Mouse (Mus musculus) embryonic facial prominence, embryonic 14.5 days (tissue): ENCODE data around the gene Eif3a. TPM values are rescaled to one million over a fixed set of nuclear protein-coding genes. Genes with fewer than 3 reads are reported as not detected.

Source experiments
- ATAC-seq: fragments of 200-750 bp; cut with Nextera tagmentation; 2 replicates; pipeline ENCODE4 v1.8.0; 2017; ENCODE audit warnings: low read depth, moderate number of reproducible peaks, moderate TSS enrichment
- DNase-seq: peaks from one replicate; pipeline ENCODE4 v3.0.0-alpha.2; 2015; ENCODE audit warnings: low spot score
- H3K27ac ChIP-seq: fragments of 300-500 bp; sonication (generic); replicated peaks from 2 replicates; pipeline ENCODE4 v1.5.1; 2014; ENCODE audit warnings: low read depth, mild to moderate bottlenecking, low read length, moderate library complexity
- H3K27me3 ChIP-seq: fragments of 300-500 bp; sonication (generic); replicated peaks from 2 replicates; pipeline ENCODE4 v1.6.1; 2014; ENCODE audit warnings: low read length; ENCODE audit not compliant: control insufficient read depth, insufficient read depth
- H3K36me3 ChIP-seq: fragments of 300-500 bp; sonication (generic); 2 replicates; pipeline ENCODE4 v1.6.1; 2014; ENCODE audit warnings: low read length, mixed read lengths; ENCODE audit not compliant: control insufficient read depth, insufficient read depth
- H3K4me1 ChIP-seq: fragments of 300-500 bp; sonication (generic); 2 replicates; pipeline ENCODE4 v1.6.1; 2014; ENCODE audit warnings: antibody characterized with exemption, low read length; ENCODE audit not compliant: control insufficient read depth, insufficient read depth
- H3K4me2 ChIP-seq: fragments of 300-500 bp; sonication (generic); 2 replicates; pipeline ENCODE4 v1.6.1; 2014; ENCODE audit warnings: low read depth, mild to moderate bottlenecking, low read length, moderate library complexity, mixed read lengths
- H3K4me3 ChIP-seq: fragments of 300-500 bp; sonication (generic); 2 replicates; pipeline ENCODE4 v1.5.1; 2014; ENCODE audit warnings: low read depth, mild to moderate bottlenecking, low read length
- H3K9ac ChIP-seq: fragments of 300-500 bp; sonication (generic); 2 replicates; pipeline ENCODE4 v1.6.1; 2014; ENCODE audit warnings: low read depth, mild to moderate bottlenecking, low read length, moderate library complexity, mixed read lengths
- H3K9me3 ChIP-seq: fragments of 300-500 bp; sonication (generic); 2 replicates; pipeline ENCODE4 v1.6.1; 2016; ENCODE audit warnings: low read length; ENCODE audit not compliant: control insufficient read depth
- WGBS: fragments of 180-500 bp; shearing (Covaris S2); extraction: QIAGEN DNeasy Blood & Tissue Kit; methylation state at CpG from one replicate; pipeline ENCODE4 v1.1.7; 2014; 5-methylcytosine and 5-hydroxymethylcytosine counted together
- microRNA-seq: library from miRNA; unstranded; fragments of <30 nt; microRNA quantifications from one replicate; pipeline ENCODE4, GENCODE M21; 2016; ENCODE audit warnings: borderline number of aligned reads
- polyA plus RNA-seq: library from polyadenylated mRNA; unstranded; fragments of >200 nt; fragmentation: Nextera tagmentation; extraction: Ambion mirVana; gene quantifications from 2 replicates; pipeline ENCODE4 v1.2.1, GENCODE M21; 2014

The Eif3a gene
- polyA plus RNA-seq, 1 experiment from 2014 or later, result 165 TPM

DNA sequence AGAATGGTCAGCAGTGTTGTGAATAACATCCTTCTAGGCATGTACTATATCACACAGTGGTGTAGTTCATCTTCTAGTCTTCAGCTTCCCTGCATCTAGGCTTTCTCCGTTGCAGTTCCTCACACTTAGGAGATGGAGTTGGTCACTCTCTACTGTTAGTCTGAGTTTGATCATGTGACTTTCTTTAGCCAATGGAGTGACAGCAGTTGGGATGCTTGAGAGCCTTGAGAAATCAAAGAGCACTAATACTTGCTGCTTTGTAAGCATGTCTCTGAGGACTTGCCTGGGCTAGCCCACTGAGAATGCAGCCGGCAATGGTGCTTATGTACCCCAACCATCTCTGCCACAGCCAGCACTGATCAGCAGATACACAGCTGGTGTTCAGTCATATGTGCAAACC lies 77.9 kb downstream of the Eif3a start:
- Histone ChIP-seq H3K4me3 (no peak overlapping the region), H3K36me3 (no peaks in the 10 kb centered on the region), H3K4me1 (no peaks in the 10 kb centered on the region), H3K27ac (no peak overlapping the region), H3K27me3 (no peaks in the 10 kb centered on the region), H3K4me2 (no peak overlapping the region), H3K9me3 (no peaks in the 10 kb centered on the region), H3K9ac (no peak overlapping the region)
- DNase-seq, result no peak
- ATAC-seq, result no peak
- 84% methylated on average over 2 of the region's 2 CpGs for WGBS

Small RNAs within 50 kb of the gene (microRNA-seq; reads per million reads assigned to microRNA genes)
- not detected for gene mmu-mir-3084-1

Other genes with a start within 250 kb of the Eif3a start
- 23.6 and 24.0 TPM in 2 replicates for gene Cacul1, start 209.6 kb downstream of the Eif3a start, polyA plus RNA-seq
- 2.1 and 2.4 TPM in 2 replicates for gene Nanos1, start 34.7 kb downstream of the Eif3a start, polyA plus RNA-seq
- 40.8 and 46.8 TPM in 2 replicates for gene Fam45a, start 20.9 kb upstream of the Eif3a start, polyA plus RNA-seq
- 8.4 and 10.1 TPM in 2 replicates for gene Sfxn4, start 70.8 kb upstream of the Eif3a start, polyA plus RNA-seq
- gene Prdx3, start 83.9 kb upstream of the Eif3a start, polyA plus RNA-seq, result 121 and 123 TPM in 2 replicates
- gene Grk5, start 99.1 kb upstream of the Eif3a start, polyA plus RNA-seq, result 2.2 and 2.8 TPM in 2 replicates